Mouse (Mus musculus) liver, postnatal 0 days (tissue): ENCODE measurements around the gene Rtp2. TPM values are rescaled to one million over a fixed set of nuclear protein-coding genes. Genes with fewer than 3 reads are reported as not detected.
A peak's percentile ranks its signal among the peaks of the same experiment; 100 is the strongest.

ENCODE experiments used
- ATAC-seq: fragments of 200-750 bp; cut with Nextera tagmentation; 2 replicates; pipeline ENCODE4 v1.8.0; 2017; ENCODE audit warnings: mild to moderate bottlenecking, moderate library complexity
- DNase-seq: peaks from one replicate; pipeline ENCODE4 v3.0.0-alpha.2; 2016
- H3K27ac ChIP-seq: fragments of 300-500 bp; sonication (generic); 2 replicates; pipeline ENCODE4 v1.5.1; 2014; ENCODE audit warnings: antibody characterized with exemption, moderate library complexity, mild to moderate bottlenecking, low read depth
- H3K27me3 ChIP-seq: fragments of 300-500 bp; sonication (generic); 2 replicates; pipeline ENCODE4 v1.6.1; 2014; ENCODE audit warnings: low read length, control low read depth, mixed read lengths; ENCODE audit not compliant: insufficient read depth
- H3K36me3 ChIP-seq: fragments of 300-500 bp; sonication (generic); replicated peaks from 2 replicates; pipeline ENCODE4 v1.6.1; 2014; ENCODE audit warnings: mild to moderate bottlenecking, control low read depth, low read length, moderate library complexity, mixed read lengths; ENCODE audit not compliant: insufficient read depth
- H3K4me1 ChIP-seq: fragments of 300-500 bp; sonication (generic); 2 replicates; pipeline ENCODE4 v1.6.1; 2014; ENCODE audit warnings: antibody characterized with exemption, mild to moderate bottlenecking, control low read depth; ENCODE audit not compliant: insufficient read depth
- H3K4me2 ChIP-seq: fragments of 300-500 bp; sonication (generic); 2 replicates; pipeline ENCODE4 v1.6.1; 2014; ENCODE audit warnings: low read depth, mild to moderate bottlenecking, low read length, moderate library complexity, mixed read lengths
- H3K4me3 ChIP-seq: fragments of 300-500 bp; sonication (generic); 2 replicates; pipeline ENCODE4 v1.5.1; 2014; ENCODE audit warnings: low read depth, low read length
- H3K9ac ChIP-seq: fragments of 300-500 bp; sonication (generic); replicated peaks from 2 replicates; pipeline ENCODE4 v1.6.1; 2014; ENCODE audit warnings: mild to moderate bottlenecking, moderate library complexity
- H3K9me3 ChIP-seq: fragments of 300-500 bp; sonication (generic); 2 replicates; pipeline ENCODE4 v1.6.1; 2016; ENCODE audit warnings: mild to moderate bottlenecking, control low read depth, low read length, mixed read lengths
- CTCF ChIP-seq: sonication (generic); IDR thresholded peaks from 2 replicates; pipeline ENCODE4 v1.5.1; 2016; ENCODE audit warnings: antibody characterized with exemption, low read depth
- EP300 ChIP-seq: IDR thresholded peaks from 2 replicates; pipeline ENCODE4 v1.6.1; 2016; ENCODE audit warnings: antibody characterized with exemption, low read depth, mild to moderate bottlenecking
- WGBS: fragments of 180-500 bp; shearing (Covaris S2); extraction: QIAGEN DNeasy Blood & Tissue Kit; methylation state at CpG from one replicate; pipeline ENCODE4 v1.1.7; 2014; ENCODE audit not compliant: insufficient replicate concordance; 5-methylcytosine and 5-hydroxymethylcytosine counted together
- polyA plus RNA-seq: library from polyadenylated mRNA; unstranded; fragments of >200 nt; fragmentation: Nextera tagmentation; extraction: Ambion mirVana; gene quantifications from 2 replicates; pipeline ENCODE4 v1.2.1, GENCODE M21; 2015

Rtp2 gene
- polyA plus RNA-seq, 1 experiment from 2014 or later = not detected

GRCm38 (mm10) chr16:23967301-23967700 is 35.1 kb upstream of the Rtp2 start:
- Histone ChIP-seq H3K4me3 (no peak overlapping the region), H3K4me1 (no peaks in the 10 kb centered on the region), H3K27me3 (no peaks in the 10 kb centered on the region), H3K36me3 (peaks cover 12% of the 10 kb centered on the region), H3K9me3 (peaks cover 3% of the 10 kb centered on the region; the same call in 1 of the 2 replicates), H3K9ac (no peak overlapping the region), H3K4me2 (no peak overlapping the region), H3K27ac (no peak overlapping the region)
- DNase-seq (no peak), ATAC-seq (no peak)
- no peak for TF ChIP-seq EP300
- peak; percentile 58 for TF ChIP-seq CTCF
- 78% methylated on average over 7 of the region's 7 CpGs for WGBS

DNA sequence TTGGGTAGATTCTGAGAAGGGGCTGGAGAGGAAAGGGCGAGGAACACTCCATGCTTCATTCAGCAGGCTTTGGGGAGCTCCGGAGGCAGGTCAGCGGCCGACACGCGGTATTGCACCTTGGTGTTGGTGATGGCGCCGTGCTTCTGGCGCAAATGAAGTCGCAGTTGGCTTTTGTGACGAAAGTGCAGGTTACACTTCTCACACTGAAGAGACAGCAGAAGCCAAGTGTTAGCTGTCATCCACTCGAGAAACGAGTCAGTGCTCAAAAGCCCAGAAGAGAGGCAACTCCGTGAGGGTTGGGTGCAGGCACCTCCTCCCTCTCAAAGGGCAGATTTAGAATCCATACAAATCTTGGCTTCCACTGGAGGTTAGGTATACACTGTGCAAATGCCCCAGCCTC is 33.9 kb upstream of the Rtp2 start:
- no peaks in the 10 kb centered on the region for H3K4me1 ChIP-seq
- H3K27ac ChIP-seq = no peak overlapping the region
- ATAC-seq (no peak), DNase-seq (no peak)
- H3K4me2 ChIP-seq = no peak overlapping the region
- 87% methylated on average over 14 of the region's 14 CpGs for WGBS
- H3K4me3 ChIP-seq = no peak overlapping the region
- H3K9ac ChIP-seq = no peak overlapping the region
- peaks cover 12% of the 10 kb centered on the region for H3K36me3 ChIP-seq
- H3K9me3 ChIP-seq = peaks cover 3% of the 10 kb centered on the region; the same call in 1 of the 2 replicates
- TF ChIP-seq EP300 (no peak), CTCF (no peak)
- no peaks in the 10 kb centered on the region for H3K27me3 ChIP-seq

GRCm38 (mm10) chr16:23964706-23965367 is 32.6 kb upstream of the Rtp2 start:
- Histone ChIP-seq H3K27me3 (no peaks in the 10 kb centered on the region), H3K36me3 (peaks cover 12% of the 10 kb centered on the region), H3K9ac (no peak overlapping the region), H3K4me1 (no peaks in the 10 kb centered on the region), H3K27ac (no peak overlapping the region), H3K4me3 (no peak overlapping the region), H3K9me3 (peaks cover 3% of the 10 kb centered on the region; the same call in 1 of the 2 replicates), H3K4me2 (no peak overlapping the region)
- ATAC-seq (no peak), DNase-seq (no peak)
- WGBS = 79% methylated on average over 14 of the region's 14 CpGs
- TF ChIP-seq EP300 = no peak
- TF ChIP-seq CTCF = no peak

DNA sequence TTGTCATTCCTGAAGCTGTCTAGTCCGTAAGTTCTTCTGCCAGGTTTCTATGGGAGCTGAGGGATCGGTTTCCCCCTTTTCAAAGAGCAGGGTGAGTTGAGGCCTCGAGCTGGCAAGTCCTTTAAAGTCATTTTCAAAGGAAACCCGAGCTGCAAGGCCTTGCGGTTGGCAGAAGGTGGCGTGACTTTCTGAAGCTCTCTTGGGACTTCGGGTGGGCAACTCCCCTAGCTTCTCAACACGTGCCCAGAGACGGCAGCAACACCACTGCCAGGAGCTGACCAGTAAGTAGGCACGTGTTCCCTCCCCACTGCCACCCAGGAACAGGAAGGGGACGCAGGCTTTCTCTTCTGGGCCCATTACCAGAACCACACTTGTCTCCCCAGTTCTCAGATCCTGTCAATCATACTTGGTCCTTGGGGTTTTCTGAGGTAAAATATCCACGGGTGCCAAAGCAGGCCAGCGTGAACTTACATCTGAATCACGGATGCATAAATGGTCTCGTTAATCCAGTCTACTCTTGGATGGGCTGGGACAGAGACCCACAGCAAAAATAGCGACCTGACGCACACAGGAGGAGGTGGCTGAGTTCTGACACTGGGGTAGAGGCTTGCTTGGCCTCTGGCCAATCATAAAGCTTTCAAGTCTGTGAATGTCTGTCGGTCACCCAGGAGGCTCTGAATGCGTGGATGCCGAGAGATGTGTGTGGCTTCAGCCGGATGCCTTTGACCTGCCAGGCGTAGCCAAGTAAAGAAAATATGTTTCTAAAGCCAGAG is 31.9 kb upstream of the Rtp2 start:
- H3K4me1 ChIP-seq = no peaks in the 10 kb centered on the region
- 77% methylated on average over 22 of the region's 22 CpGs for WGBS
- no peak for TF ChIP-seq EP300
- TF ChIP-seq CTCF = no peak
- peaks cover 3% of the 10 kb centered on the region; the same call in 1 of the 2 replicates for H3K9me3 ChIP-seq
- no peak overlapping the region for H3K9ac ChIP-seq
- no peaks in the 10 kb centered on the region for H3K27me3 ChIP-seq
- no peak for ATAC-seq
- H3K4me3 ChIP-seq = no peak overlapping the region
- no peak overlapping the region for H3K4me2 ChIP-seq
- DNase-seq = no peak
- H3K36me3 ChIP-seq = peaks cover 12% of the 10 kb centered on the region
- no peak overlapping the region for H3K27ac ChIP-seq

DNA sequence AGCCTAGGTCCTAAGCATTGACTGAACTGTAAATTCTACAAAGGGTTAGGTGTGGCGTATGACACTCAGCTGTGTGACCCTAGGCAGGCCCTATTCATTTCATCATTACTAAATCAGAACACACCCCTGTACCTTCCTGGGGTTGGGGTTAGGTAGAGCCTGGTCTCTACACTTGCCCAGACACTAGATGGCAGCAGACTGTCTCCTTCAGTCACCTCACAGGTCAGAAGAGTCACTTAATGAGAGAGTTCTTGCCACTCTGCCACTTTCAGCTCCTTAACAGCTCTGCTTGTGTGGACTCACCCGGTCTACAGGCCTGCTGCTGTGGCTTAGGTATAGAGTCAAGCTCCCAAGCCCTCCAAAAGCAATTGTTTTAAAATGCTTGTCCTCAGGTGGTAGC is 30.2 kb upstream of the Rtp2 start:
- Histone ChIP-seq H3K9me3 (no peaks in the 10 kb centered on the region), H3K9ac (no peak overlapping the region), H3K27me3 (no peaks in the 10 kb centered on the region), H3K4me2 (no peak overlapping the region), H3K27ac (no peak overlapping the region), H3K4me1 (no peaks in the 10 kb centered on the region), H3K36me3 (peaks cover 7% of the 10 kb centered on the region), H3K4me3 (no peak overlapping the region)
- TF ChIP-seq CTCF (peak; percentile 71), EP300 (no peak)
- DNase-seq (no peak), ATAC-seq (0 out of 2 replicates have a peak, but pooled peaks have one; percentile 31)
- 69% methylated on average over 2 of the region's 2 CpGs for WGBS

DNA sequence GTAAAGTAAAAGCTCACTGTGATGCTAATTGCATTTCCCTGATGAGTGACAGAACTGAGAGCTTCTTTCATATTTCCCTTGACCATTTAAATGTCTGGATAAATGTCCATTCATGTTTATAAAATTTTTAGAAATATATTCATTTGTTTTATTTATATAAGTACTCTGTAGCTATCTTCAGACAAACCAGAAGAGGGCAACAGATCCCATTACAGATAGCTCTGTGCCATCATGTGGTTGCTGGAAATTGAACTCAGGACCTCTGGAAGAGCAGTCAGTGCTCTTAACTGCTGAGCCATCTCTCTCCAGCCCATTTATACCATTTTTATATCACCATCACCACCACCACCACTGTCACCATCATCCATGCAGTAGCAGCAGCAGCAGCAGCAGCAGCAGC is 26.7 kb upstream of the Rtp2 start:
- no peak for DNase-seq
- TF ChIP-seq EP300 (no peak), CTCF (no peak)
- Histone ChIP-seq H3K9ac (no peak overlapping the region), H3K4me3 (no peak overlapping the region), H3K9me3 (no peaks in the 10 kb centered on the region), H3K4me2 (no peak overlapping the region), H3K36me3 (no peaks in the 10 kb centered on the region), H3K4me1 (no peaks in the 10 kb centered on the region), H3K27me3 (no peaks in the 10 kb centered on the region), H3K27ac (no peak overlapping the region)
- no peak for ATAC-seq
